Mouse (Mus musculus) liver, embryonic 18 days (tissue): ENCODE data around the gene Gm10406. TPM values are rescaled to one million over a fixed set of nuclear protein-coding genes. Genes with fewer than 3 reads are reported as not detected.

Experiments
- polyA plus RNA-seq: library from polyadenylated mRNA; depleted of rRNA; stranded (reverse); fragments of >200 nt; gene quantifications from 2 replicates; pipeline ENCODE4 v1.2.3, GENCODE M21; 2012; rRNA removed

The Gm10406 gene
- 0.02 TPM in 2 replicates for polyA plus RNA-seq

GRCm38 (mm10) chr14:7026781-7027749, at the start of gene Gm10406:
Gene Gm10406 (minus strand): TSS chr14:7027449.

DNA sequence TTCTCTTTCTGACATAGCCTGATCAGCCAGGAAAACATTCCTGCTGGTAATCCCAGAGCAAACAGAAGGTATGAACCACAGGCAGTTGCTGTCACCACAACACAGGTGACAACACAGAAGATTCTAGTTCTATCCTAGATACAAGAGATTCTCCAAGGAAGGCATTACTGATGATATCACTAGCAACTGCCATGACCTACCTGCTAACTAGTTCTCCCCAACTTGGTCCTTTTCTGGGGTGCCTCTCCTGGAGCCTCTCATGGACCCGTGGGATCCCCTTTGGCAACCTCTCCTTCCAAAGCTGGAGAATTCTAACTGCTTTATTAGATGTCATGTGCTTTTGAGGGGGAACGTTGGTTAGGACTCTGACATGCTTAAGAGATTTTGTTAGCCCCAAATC, 17.6 kb upstream of the Gm10406 start, which contains the start of gene Gm3685:
Gm3685 (minus strand) TSS at position 101 of the 400 bp plus-strand sequence.

GRCm38 (mm10) chr14:6973718-6974117, 53.5 kb downstream of the Gm10406 start, which contains the start of gene Gm6356:
Gene Gm6356 (minus strand): TSS chr14:6973818.

Other genes with a start within 250 kb of the Gm10406 start
- not detected in 2 replicates for gene Gm3642, start 187.1 kb downstream of the Gm10406 start, polyA plus RNA-seq
- 0.04 TPM in 1 of 2 replicates, not detected in the other for gene Gm3667, start 137.5 kb downstream of the Gm10406 start, polyA plus RNA-seq
- gene Gm6356, start 53.6 kb downstream of the Gm10406 start, polyA plus RNA-seq, result not detected in 2 replicates
- not detected in 2 replicates for gene Gm3685, start 17.5 kb upstream of the Gm10406 start, polyA plus RNA-seq
- 0.06 and 0.07 TPM in 2 replicates for gene Gm3696, start 73.2 kb upstream of the Gm10406 start, polyA plus RNA-seq
- not detected in 2 replicates for gene Gm6676, start 98.0 kb upstream of the Gm10406 start, polyA plus RNA-seq
- 0.16 and 0.18 TPM in 2 replicates for gene Gm3512, start 147.1 kb upstream of the Gm10406 start, polyA plus RNA-seq
- gene Gm16434, start 167.1 kb upstream of the Gm10406 start, polyA plus RNA-seq, result not detected in 2 replicates
- not detected in 2 replicates for gene Gm3727, start 237.3 kb upstream of the Gm10406 start, polyA plus RNA-seq